Mouse (Mus musculus) kidney, adult 2 months (tissue): ENCODE data around the gene Neurod2.

ENCODE experiments used
- CTCF ChIP-seq: fragments of 200-500 bp; conservative IDR thresholded peaks from 2 replicates; pipeline ENCODE4 v1.5.1; 2011; ENCODE audit warnings: low read depth, mild to moderate bottlenecking, control low read depth, low read length, moderate library complexity, mixed read lengths; ENCODE audit not compliant: insufficient read depth, insufficient read length
- POLR2A ChIP-seq: fragments of 200-500 bp; IDR thresholded peaks from one replicate; pipeline ENCODE4 v1.6.1; 2011; ENCODE audit warnings: low read depth, low read length, control low read depth

DNA sequence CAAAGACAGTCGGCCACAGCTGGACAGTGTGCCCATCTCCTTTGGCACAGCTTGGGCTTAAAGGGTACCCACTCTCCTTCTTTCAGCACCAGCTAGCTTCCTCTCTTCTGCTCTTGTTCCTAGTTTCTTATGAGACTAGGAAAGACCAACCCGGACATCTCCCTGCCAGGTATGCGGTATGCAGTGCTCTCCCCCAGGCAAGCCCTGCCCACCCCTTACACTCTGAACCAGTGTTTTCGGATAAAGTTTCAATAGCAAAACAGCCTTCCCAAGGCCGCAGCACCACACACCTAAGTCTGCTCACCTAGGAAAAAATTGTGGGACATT lies 7.8 kb downstream of the Neurod2 start:
- TF ChIP-seq CTCF = no peak
- no peak for TF ChIP-seq POLR2A
